Mouse (Mus musculus) T-helper 1 cell (primary cell): ENCODE data around the gene Actl6a.
"Not testable (repeated sequence)": the region's sequence is repeated elsewhere in the genome, so short reads cannot be mapped to it uniquely, and the experiment has no call there.

Experiments
- in situ Hi-C: fragments of 300-600 bp; cut with MboI, MseI; formaldehyde crosslinking; loops from one replicate; pipeline ENCODE4 v1.15.1; 2025; ENCODE audit warnings: high pct_unique_total_duplicates

Actl6a gene

GRCm38 (mm10) chr3:32745426-32745825 lies 39.3 kb downstream of the Actl6a start:
- in situ Hi-C loops = not testable (repeated sequence)

- in situ Hi-C loops = no loop called here
Observed at GRCm38 (mm10) chr3:32748384-32748783, 42.3 kb downstream of the Actl6a start.

GRCm38 (mm10) chr3:32749820-32750579 lies 43.9 kb downstream of the Actl6a start:
- in situ Hi-C loops = no loop called here

GRCm38 (mm10) chr3:32754384-32754915 lies 48.4 kb downstream of the Actl6a start:
- in situ Hi-C loops = no loop called here

- in situ Hi-C loops = no loop called here
Observed at GRCm38 (mm10) chr3:32759212-32759611, 53.1 kb downstream of the Actl6a start.

GRCm38 (mm10) chr3:32762962-32763361 lies 56.9 kb downstream of the Actl6a start:
- in situ Hi-C loops = no loop called here

- in situ Hi-C loops = no loop called here
Observed at GRCm38 (mm10) chr3:32763902-32764301, 57.8 kb downstream of the Actl6a start.

- in situ Hi-C loops = no loop called here
Observed at GRCm38 (mm10) chr3:32770781-32771180, 64.7 kb downstream of the Actl6a start.
